Comparison of ENCODE assay signal across 8 mouse cellular contexts in the genomic region with DNA sequence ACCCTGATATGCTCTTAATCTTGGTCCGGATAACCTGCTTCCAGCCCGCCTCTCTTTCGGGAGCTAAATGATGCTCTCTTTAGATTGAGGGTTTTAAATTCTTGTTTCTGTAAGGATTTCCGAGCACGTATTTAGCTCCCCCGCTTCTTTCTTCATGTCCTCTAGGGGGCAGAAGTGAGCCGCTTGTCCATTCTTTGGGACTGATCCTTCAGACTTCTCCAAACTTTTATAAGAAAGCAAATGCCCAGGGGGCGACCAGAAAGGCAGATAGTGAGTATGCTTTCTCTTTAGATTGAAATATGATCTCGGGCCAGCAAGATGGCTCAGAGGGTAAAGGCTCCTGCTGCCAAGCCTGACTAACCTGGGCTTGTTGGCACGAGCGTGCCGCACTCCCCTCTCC. TPM values are rescaled to one million over a fixed set of nuclear protein-coding genes. Genes with fewer than 3 reads are reported as not detected.
DNase-seq lines count a peak whose midpoint lies in the region; ATAC-seq and TF ChIP-seq lines count a peak whose summit lies in the region.

No protein-coding gene starts in this region.

- H3K4me3 ChIP-seq in liver, adult 2 months (ENCODE audit: insufficient read depth, low read depth, low read length): no peak overlapping the region
- no peak overlapping the region for H3K4me3 ChIP-seq in liver, embryonic 11.5 days (ENCODE audit: low read depth, low read length)
- no peak overlapping the region for H3K4me3 ChIP-seq in heart, embryonic 12.5 days

- H3K36me3 ChIP-seq in liver, adult 2 months (ENCODE audit: control insufficient read depth, insufficient read depth, low read length): no peaks in the 10 kb centered on the region
- H3K36me3 ChIP-seq in liver, embryonic 11.5 days (ENCODE audit: control insufficient read depth, insufficient read depth, low read length): no peaks in the 10 kb centered on the region
- H3K36me3 ChIP-seq in heart, embryonic 12.5 days: no peaks in the 10 kb centered on the region

- no peak for TF ChIP-seq POLR2A in liver, adult 2 months (IDR thresholded peaks at IDR 0.05; ENCODE audit: extremely low read depth, insufficient read depth, low read length)

- H3K4me1 ChIP-seq in liver, adult 2 months (ENCODE audit: control insufficient read depth, insufficient read depth, low read length): 0 out of 2 replicates have a peak, but pooled peaks cover 3% of the 10 kb centered on the region
- H3K4me1 ChIP-seq in liver, embryonic 11.5 days (replicated peaks; ENCODE audit: control insufficient read depth, insufficient read depth, low read length): peaks cover 5% of the 10 kb centered on the region; the same call in 1 of the 2 replicates
- H3K4me1 ChIP-seq in heart, embryonic 12.5 days (replicated peaks): peaks cover 16% of the 10 kb centered on the region

- peak; percentile 42 for TF ChIP-seq CTCF in liver, adult 2 months (IDR thresholded peaks at IDR 0.05; ENCODE audit: low read depth, low read length)

- DNase-seq in liver, adult 2 months (ENCODE audit: extremely low read depth, low read depth, low spot score): peak; percentile 41
- DNase-seq in liver, embryonic 11.5 days (ENCODE audit: low spot score): no peak
- DNase-seq in R1 (ENCODE audit: low read depth, low spot score): peak; percentile 78
- peak; percentile 80 for DNase-seq in embryo, embryonic 10 days (ENCODE audit: low spot score)
- peak; percentile 61 to 81 for DNase-seq in kidney, postnatal 36 days
- DNase-seq in thymus, postnatal 14 days: peak; percentile 48

- H3K79me2 ChIP-seq in liver, adult 2 months (ENCODE audit: control insufficient read depth, insufficient read depth, low read length): no peaks in the 10 kb centered on the region

- H3K27me3 ChIP-seq in liver, adult 2 months (ENCODE audit: control insufficient read depth, insufficient read depth, low read length): no peaks in the 10 kb centered on the region
- no peaks in the 10 kb centered on the region for H3K27me3 ChIP-seq in liver, embryonic 11.5 days (replicated peaks; ENCODE audit: control insufficient read depth, insufficient read depth, low read length)
- H3K27me3 ChIP-seq in heart, embryonic 12.5 days (replicated peaks): no peaks in the 10 kb centered on the region

- no peaks in the 10 kb centered on the region for H3K9me3 ChIP-seq in liver, embryonic 11.5 days (ENCODE audit: control insufficient read depth, low read length)
- no peaks in the 10 kb centered on the region for H3K9me3 ChIP-seq in heart, embryonic 12.5 days (replicated peaks)

- no peak overlapping the region for H3K27ac ChIP-seq in liver, adult 2 months (replicated peaks; ENCODE audit: insufficient read depth, low read depth, low read length)
- H3K27ac ChIP-seq in liver, embryonic 11.5 days (ENCODE audit: low read depth, low read length): no peak overlapping the region
- no peak overlapping the region for H3K27ac ChIP-seq in heart, embryonic 12.5 days (ENCODE audit: poor library complexity, severe bottlenecking)

- no peak overlapping the region for H3K9ac ChIP-seq in liver, adult 2 months (ENCODE audit: low read depth, low read length)
- no peak overlapping the region for H3K9ac ChIP-seq in liver, embryonic 11.5 days (ENCODE audit: low read depth, low read length)
- H3K9ac ChIP-seq in heart, embryonic 12.5 days: no peak overlapping the region

- ATAC-seq in liver, embryonic 11.5 days (replicated peaks; ENCODE audit: low FRiP score): no peak
- no peak for ATAC-seq in heart, embryonic 12.5 days (ENCODE audit: insufficient number of reproducible peaks, low FRiP score)
- peak; percentile 61; the same call in 1 of the 2 replicates for ATAC-seq in megakaryocyte-erythroid progenitor cell, adult 5-6 weeks (replicated peaks; ENCODE audit: low FRiP score, low TSS enrichment, poor library complexity, severe bottlenecking)

- H3K4me2 ChIP-seq in liver, embryonic 11.5 days: no peak overlapping the region
- H3K4me2 ChIP-seq in heart, embryonic 12.5 days: peak overlapping the region; percentile 23; the same call in 1 of the 2 replicates

- WGBS in liver, adult 2 months: 30% methylated on average over 12 of the region's 12 CpGs
- 30% methylated on average over 12 of the region's 12 CpGs for WGBS in liver, embryonic 11.5 days
- WGBS in heart, embryonic 12.5 days: 26% methylated on average over 12 of the region's 12 CpGs

RNA-seq across cellular contexts. Expression of a gene that starts 34.4 kb away (rescaled TPM):
- 16.5 and 27.0 TPM in 2 replicates for total RNA-seq in liver, adult 2 months (2014; rRNA removed)
- polyA plus RNA-seq in liver, adult 2 months (2012; rRNA removed): 12.5 and 17.1 TPM in 2 replicates
- polyA plus RNA-seq in liver, embryonic 11.5 days (2014; fragmentation: Nextera tagmentation; extraction: Ambion mirVana): 3.4 and 4.1 TPM in 2 replicates
- 8.2 and 10.3 TPM in 2 replicates for polyA plus RNA-seq in heart, embryonic 12.5 days (2016; fragmentation: Nextera tagmentation; extraction: Ambion mirVana)
- 2.4 and 3.9 TPM in 2 replicates for total RNA-seq in megakaryocyte-erythroid progenitor cell, adult 5-6 weeks (2014; fragmentation: Nextera tagmentation)
- total RNA-seq in megakaryocyte-erythroid progenitor cell, adult 5-6 weeks (2017): 0.38 and 0.42 TPM in 2 replicates
